Comparison of ENCODE assay signal across 8 mouse cellular contexts in the genomic region with DNA sequence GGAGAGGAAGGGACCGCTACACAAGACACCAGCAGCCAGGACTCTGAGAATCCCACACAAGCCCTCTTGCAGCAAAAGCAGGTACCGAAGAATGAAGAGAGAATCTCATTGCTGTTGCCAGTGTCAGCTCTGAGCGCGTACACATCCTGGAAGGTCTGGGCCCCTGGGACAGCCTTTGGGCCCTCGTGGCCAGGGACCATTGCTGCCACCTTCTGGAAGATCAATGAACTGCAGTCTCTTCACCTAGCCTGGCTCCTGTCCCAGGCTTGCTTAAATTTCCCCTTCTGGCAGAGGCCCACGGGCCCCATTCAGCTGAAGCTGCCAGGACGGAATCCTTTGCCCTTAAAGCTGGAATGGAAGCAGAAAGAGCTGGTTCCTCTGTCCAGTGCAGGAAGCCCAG. TPM values are rescaled to one million over a fixed set of nuclear protein-coding genes. Genes with fewer than 3 reads are reported as not detected.
A peak's percentile ranks its signal among the peaks of the same experiment; 100 is the strongest.
DNase-seq lines count a peak whose midpoint lies in the region; ATAC-seq and TF ChIP-seq lines count a peak whose summit lies in the region.

No protein-coding gene starts in this region.

- WGBS in thymus, adult 2 months = 44% methylated on average over 7 of the region's 7 CpGs
- 29% methylated on average over 7 of the region's 7 CpGs for WGBS in forebrain, postnatal 0 days
- WGBS in hindbrain, postnatal 0 days = 24% methylated on average over 7 of the region's 7 CpGs
- 22% methylated on average over 7 of the region's 7 CpGs for WGBS in limb, embryonic 13.5 days

- H3K4me1 ChIP-seq in thymus, adult 2 months (replicated peaks; ENCODE audit: control insufficient read depth, insufficient read depth, low read length) = no peaks in the 10 kb centered on the region
- H3K4me1 ChIP-seq in forebrain, postnatal 0 days (ENCODE audit: insufficient read depth) = no peaks in the 10 kb centered on the region
- H3K4me1 ChIP-seq in hindbrain, postnatal 0 days (ENCODE audit: insufficient read depth, low read length) = 0 out of 2 replicates have a peak, but pooled peaks cover 4% of the 10 kb centered on the region
- peaks cover 49% of the 10 kb centered on the region for H3K4me1 ChIP-seq in limb, embryonic 13.5 days

- ATAC-seq in forebrain, postnatal 0 days = peak; percentile 58
- ATAC-seq in hindbrain, postnatal 0 days = peak; percentile 61
- ATAC-seq in limb, embryonic 13.5 days (ENCODE audit: low FRiP score, low read depth) = peak; percentile 45; the same call in 1 of the 2 replicates
- peak; percentile 78 for ATAC-seq in monocyte, adult 5-6 weeks (replicated peaks; ENCODE audit: insufficient number of reproducible peaks, low FRiP score, low TSS enrichment, poor library complexity, severe bottlenecking)

- TF ChIP-seq CTCF in thymus, adult 2 months (IDR thresholded peaks at IDR 0.05; ENCODE audit: borderline replicate concordance, control insufficient read depth, extremely low read depth, insufficient read depth, low read length, poor library complexity) = peak; percentile 91; the same call in 1 of the 2 replicates
- TF ChIP-seq CTCF in forebrain, postnatal 0 days (IDR thresholded peaks at IDR 0.05; ENCODE audit: low read depth) = peak; percentile 83
- TF ChIP-seq CTCF in hindbrain, postnatal 0 days (IDR thresholded peaks at IDR 0.05; ENCODE audit: low read depth) = peak; percentile 94

- no peak for TF ChIP-seq POLR2A in thymus, adult 2 months (IDR thresholded peaks at IDR 0.05; ENCODE audit: control insufficient read depth, extremely low read depth, insufficient read depth, low read length, poor library complexity)

- no peaks in the 10 kb centered on the region for H3K9me3 ChIP-seq in forebrain, postnatal 0 days (ENCODE audit: low read length)
- no peaks in the 10 kb centered on the region for H3K9me3 ChIP-seq in hindbrain, postnatal 0 days (ENCODE audit: low read length)
- no peaks in the 10 kb centered on the region for H3K9me3 ChIP-seq in limb, embryonic 13.5 days

- peak; percentile 68 for DNase-seq in thymus, adult 2 months
- no peak for DNase-seq in thymus, adult 18-20 months
- DNase-seq in cerebellum, adult 18-20 months = peak; percentile 76 to 83
- peak; percentile 65 for DNase-seq in forebrain, postnatal 0 days
- peak; percentile 84 for DNase-seq in hindbrain, postnatal 0 days (ENCODE audit: low spot score)
- peak; percentile 78 for DNase-seq in thymus, postnatal 0 days (ENCODE audit: low spot score)

- H3K27ac ChIP-seq in thymus, adult 2 months (ENCODE audit: control insufficient read depth, insufficient read depth, low read length) = no peak overlapping the region
- no peak overlapping the region for H3K27ac ChIP-seq in forebrain, postnatal 0 days (ENCODE audit: low read depth, low read length)
- H3K27ac ChIP-seq in hindbrain, postnatal 0 days = no peak overlapping the region
- no peak overlapping the region; the same call in 1 of the 2 replicates for H3K27ac ChIP-seq in limb, embryonic 13.5 days

- H3K9ac ChIP-seq in forebrain, postnatal 0 days = no peak overlapping the region
- H3K9ac ChIP-seq in hindbrain, postnatal 0 days (replicated peaks; ENCODE audit: low read length) = no peak overlapping the region
- H3K9ac ChIP-seq in limb, embryonic 13.5 days = no peak overlapping the region

- H3K4me3 ChIP-seq in thymus, adult 2 months (ENCODE audit: control insufficient read depth, insufficient read depth, low read length) = no peak overlapping the region
- H3K4me3 ChIP-seq in forebrain, postnatal 0 days (ENCODE audit: low read depth, low read length) = no peak overlapping the region
- H3K4me3 ChIP-seq in hindbrain, postnatal 0 days (ENCODE audit: low read length) = no peak overlapping the region
- H3K4me3 ChIP-seq in limb, embryonic 13.5 days = no peak overlapping the region

- no peak overlapping the region for H3K4me2 ChIP-seq in forebrain, postnatal 0 days (ENCODE audit: low read depth)
- H3K4me2 ChIP-seq in hindbrain, postnatal 0 days (ENCODE audit: low read depth, low read length) = no peak overlapping the region
- H3K4me2 ChIP-seq in limb, embryonic 13.5 days (replicated peaks) = peak overlapping the region; percentile 23; the same call in 1 of the 2 replicates

- H3K27me3 ChIP-seq in thymus, adult 2 months (ENCODE audit: control insufficient read depth, insufficient read depth, low read length) = no peaks in the 10 kb centered on the region
- H3K27me3 ChIP-seq in forebrain, postnatal 0 days (ENCODE audit: insufficient read depth, low read length) = no peaks in the 10 kb centered on the region
- H3K27me3 ChIP-seq in hindbrain, postnatal 0 days (ENCODE audit: insufficient read depth, low read length) = no peaks in the 10 kb centered on the region
- no peaks in the 10 kb centered on the region for H3K27me3 ChIP-seq in limb, embryonic 13.5 days

- H3K36me3 ChIP-seq in thymus, adult 2 months (ENCODE audit: control insufficient read depth, insufficient read depth, low read length) = no peaks in the 10 kb centered on the region
- peaks cover 45% of the 10 kb centered on the region for H3K36me3 ChIP-seq in forebrain, postnatal 0 days (ENCODE audit: insufficient read depth)
- H3K36me3 ChIP-seq in hindbrain, postnatal 0 days (ENCODE audit: insufficient read depth, low read length) = peaks cover 24% of the 10 kb centered on the region
- H3K36me3 ChIP-seq in limb, embryonic 13.5 days = peaks cover 65% of the 10 kb centered on the region

RNA-seq across cellular contexts. Expression of a gene that starts 10.0 kb away (rescaled TPM):
- polyA plus RNA-seq in thymus, adult 2 months (2012; rRNA removed) = 2.0 and 2.1 TPM in 2 replicates
- total RNA-seq in forebrain, postnatal 0 days (2014; rRNA removed) = 24.2 and 28.5 TPM in 2 replicates
- polyA plus RNA-seq in forebrain, postnatal 0 days (2015; fragmentation: Nextera tagmentation; extraction: Ambion mirVana) = 4.4 and 5.5 TPM in 2 replicates
- total RNA-seq in hindbrain, postnatal 0 days (2014; rRNA removed) = 33.6 and 39.3 TPM in 2 replicates
- polyA plus RNA-seq in hindbrain, postnatal 0 days (2015; fragmentation: Nextera tagmentation; extraction: Ambion mirVana) = 5.1 and 6.4 TPM in 2 replicates
- polyA plus RNA-seq in limb, embryonic 13.5 days (2015; fragmentation: Nextera tagmentation; extraction: Ambion mirVana) = 28.2 and 34.2 TPM in 2 replicates
- total RNA-seq in monocyte, adult 5-6 weeks (2017) = 0.10 to 0.75 TPM (median 0.49 TPM) in 3 replicates
- 1.7 and 2.4 TPM in 2 replicates for polyA plus RNA-seq in thymus, postnatal 0 days (2015; fragmentation: Nextera tagmentation; extraction: Ambion mirVana)

RNA-seq across cellular contexts. Expression of a gene that starts 20.4 kb away (rescaled TPM):
- 0.04 and 0.09 TPM in 2 replicates for polyA plus RNA-seq in thymus, adult 2 months (2012; rRNA removed)
- total RNA-seq in forebrain, postnatal 0 days (2014; rRNA removed) = 0.29 and 0.46 TPM in 2 replicates
- polyA plus RNA-seq in forebrain, postnatal 0 days (2015; fragmentation: Nextera tagmentation; extraction: Ambion mirVana) = 0.24 and 0.33 TPM in 2 replicates
- total RNA-seq in hindbrain, postnatal 0 days (2014; rRNA removed) = 2.1 and 5.0 TPM in 2 replicates
- polyA plus RNA-seq in hindbrain, postnatal 0 days (2015; fragmentation: Nextera tagmentation; extraction: Ambion mirVana) = 0.67 and 0.68 TPM in 2 replicates
- 0.17 and 0.31 TPM in 2 replicates for polyA plus RNA-seq in limb, embryonic 13.5 days (2015; fragmentation: Nextera tagmentation; extraction: Ambion mirVana)
- 0.38 TPM in 1 of 3 replicates, not detected in the others for total RNA-seq in monocyte, adult 5-6 weeks (2017)
- polyA plus RNA-seq in thymus, postnatal 0 days (2015; fragmentation: Nextera tagmentation; extraction: Ambion mirVana) = 0.05 and 0.12 TPM in 2 replicates

RNA-seq across cellular contexts. Expression of a gene that starts 21.0 kb away (rescaled TPM):
- polyA plus RNA-seq in thymus, adult 2 months (2012; rRNA removed) = 33.7 and 35.5 TPM in 2 replicates
- total RNA-seq in forebrain, postnatal 0 days (2014; rRNA removed) = 13.6 and 20.0 TPM in 2 replicates
- 3.2 and 5.3 TPM in 2 replicates for polyA plus RNA-seq in forebrain, postnatal 0 days (2015; fragmentation: Nextera tagmentation; extraction: Ambion mirVana)
- total RNA-seq in hindbrain, postnatal 0 days (2014; rRNA removed) = 15.1 and 17.9 TPM in 2 replicates
- 7.0 and 7.1 TPM in 2 replicates for polyA plus RNA-seq in hindbrain, postnatal 0 days (2015; fragmentation: Nextera tagmentation; extraction: Ambion mirVana)
- 24.2 and 25.5 TPM in 2 replicates for polyA plus RNA-seq in limb, embryonic 13.5 days (2015; fragmentation: Nextera tagmentation; extraction: Ambion mirVana)
- total RNA-seq in monocyte, adult 5-6 weeks (2017) = 72.1 to 108 TPM (median 80.9 TPM) in 3 replicates
- 8.5 and 9.8 TPM in 2 replicates for polyA plus RNA-seq in thymus, postnatal 0 days (2015; fragmentation: Nextera tagmentation; extraction: Ambion mirVana)

RNA-seq across cellular contexts. Expression of a gene that starts 36.3 kb away (rescaled TPM):
- 50.2 and 54.8 TPM in 2 replicates for polyA plus RNA-seq in thymus, adult 2 months (2012; rRNA removed)
- total RNA-seq in forebrain, postnatal 0 days (2014; rRNA removed) = 96.2 and 103 TPM in 2 replicates
- 131 and 132 TPM in 2 replicates for polyA plus RNA-seq in forebrain, postnatal 0 days (2015; fragmentation: Nextera tagmentation; extraction: Ambion mirVana)
- total RNA-seq in hindbrain, postnatal 0 days (2014; rRNA removed) = 120 and 138 TPM in 2 replicates
- 134 and 136 TPM in 2 replicates for polyA plus RNA-seq in hindbrain, postnatal 0 days (2015; fragmentation: Nextera tagmentation; extraction: Ambion mirVana)
- polyA plus RNA-seq in limb, embryonic 13.5 days (2015; fragmentation: Nextera tagmentation; extraction: Ambion mirVana) = 98.8 and 104 TPM in 2 replicates
- total RNA-seq in monocyte, adult 5-6 weeks (2017) = 3.1 to 12.3 TPM (median 6.2 TPM) in 3 replicates
- polyA plus RNA-seq in thymus, postnatal 0 days (2015; fragmentation: Nextera tagmentation; extraction: Ambion mirVana) = 72.5 and 74.8 TPM in 2 replicates

RNA-seq across cellular contexts. Expression of a gene that starts 40.8 kb away (rescaled TPM):
- 2.3 and 2.7 TPM in 2 replicates for polyA plus RNA-seq in thymus, adult 2 months (2012; rRNA removed)
- 6.0 and 11.9 TPM in 2 replicates for total RNA-seq in forebrain, postnatal 0 days (2014; rRNA removed)
- polyA plus RNA-seq in forebrain, postnatal 0 days (2015; fragmentation: Nextera tagmentation; extraction: Ambion mirVana) = 3.2 and 3.9 TPM in 2 replicates
- 13.9 and 21.9 TPM in 2 replicates for total RNA-seq in hindbrain, postnatal 0 days (2014; rRNA removed)
- polyA plus RNA-seq in hindbrain, postnatal 0 days (2015; fragmentation: Nextera tagmentation; extraction: Ambion mirVana) = 5.9 and 6.8 TPM in 2 replicates
- polyA plus RNA-seq in limb, embryonic 13.5 days (2015; fragmentation: Nextera tagmentation; extraction: Ambion mirVana) = 124 and 128 TPM in 2 replicates
- total RNA-seq in monocyte, adult 5-6 weeks (2017) = not detected in 3 replicates
- polyA plus RNA-seq in thymus, postnatal 0 days (2015; fragmentation: Nextera tagmentation; extraction: Ambion mirVana) = 1.7 and 2.2 TPM in 2 replicates

Comparison
In these comparisons a context has a peak if more than half of its experiments do, and no peak if none do; other contexts are left out.
1. DNase-seq: peak in thymus, adult 2 months (single experiment), cerebellum, adult 18-20 months (2 of 2), forebrain, postnatal 0 days (single experiment), hindbrain, postnatal 0 days (single experiment) and thymus, postnatal 0 days (single experiment); none in thymus, adult 18-20 months (0 of 2).
2. Peak in every context shown above with its lines, with median percentiles within 50 percentile points of each other: CTCF ChIP-seq and ATAC-seq.